Mouse (Mus musculus) mouse embryonic stem cell (cell line): Measurements from ENCODE around the gene Sez6l.

Experiments
- in situ Hi-C, 2 experiments: fragments of 300-500 bp; cut with MboI; formaldehyde crosslinking; loops; 1 replicate in 1 of 2; 3 replicates in 1 of 2; pipeline ENCODE4 v1.14.3; 2019 to 2020; ENCODE audit warnings: low sequenced_read_pairs in 2 of 2, low pct_unique_long_range_greater_than_20kb in 1 of 2, mixed read lengths in 1 of 2; ENCODE audit not compliant: unreplicated experiment in 1 of 2

The Sez6l gene

DNA sequence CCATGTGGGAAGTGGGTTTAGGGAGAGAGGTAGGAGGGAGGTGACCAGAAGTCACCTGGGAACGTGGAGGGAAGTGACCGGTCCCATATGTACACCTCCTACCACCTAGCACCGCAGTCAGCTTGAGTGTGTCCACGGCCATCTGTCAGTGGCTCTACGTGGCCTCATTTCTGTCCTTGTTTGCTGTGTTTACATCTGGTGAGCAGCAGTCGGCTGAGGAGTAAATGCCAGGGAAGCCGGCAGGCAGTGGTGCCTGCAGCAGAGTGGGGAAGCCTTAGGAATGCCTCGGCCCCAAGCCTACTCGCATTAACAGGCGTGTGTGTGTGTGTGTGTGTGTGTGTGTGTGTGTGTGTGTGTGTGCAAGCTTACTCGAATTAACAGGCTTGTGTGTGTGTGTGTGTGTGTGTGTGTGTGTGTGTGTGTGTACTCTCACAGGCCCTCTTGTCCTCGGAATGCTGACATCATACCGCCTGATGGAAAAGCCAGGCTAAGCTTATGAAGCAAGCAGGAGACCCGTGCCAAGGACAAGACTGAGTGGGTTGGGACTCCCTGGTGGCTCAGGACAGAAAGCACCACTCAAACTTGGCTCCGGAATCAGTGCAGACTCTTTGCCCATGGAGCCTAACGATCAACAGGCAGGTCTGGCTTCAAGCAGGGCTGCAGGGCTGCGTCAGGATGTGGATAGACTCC lies 194.2 kb downstream of the Sez6l start:
- in situ Hi-C loops = no loop called here

DNA sequence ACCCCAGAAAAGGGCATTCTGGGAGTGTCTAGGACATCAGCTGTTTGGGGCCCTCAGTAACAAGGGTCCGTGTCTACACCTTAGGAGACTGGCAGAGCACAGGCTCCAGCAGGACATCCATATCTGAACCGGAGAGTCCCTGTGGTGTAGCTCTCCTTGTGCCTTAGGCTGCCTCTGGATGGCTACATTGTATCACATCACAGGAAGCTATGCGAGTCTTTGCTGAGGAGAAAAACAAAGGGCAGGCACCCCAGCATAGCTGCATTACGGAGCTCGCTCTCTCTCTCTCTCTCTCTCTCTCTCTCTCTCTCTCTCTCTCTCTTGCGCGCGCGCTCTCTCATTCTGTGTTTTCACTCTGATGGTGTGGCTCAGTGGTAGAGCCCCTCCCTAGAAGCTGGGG lies 194.9 kb downstream of the Sez6l start:
- in situ Hi-C loops = no loop called here

- in situ Hi-C loops = no loop called here
These were observed 195.8 kb downstream of the Sez6l start for GRCm38 (mm10) chr5:112381154-112381553.

DNA sequence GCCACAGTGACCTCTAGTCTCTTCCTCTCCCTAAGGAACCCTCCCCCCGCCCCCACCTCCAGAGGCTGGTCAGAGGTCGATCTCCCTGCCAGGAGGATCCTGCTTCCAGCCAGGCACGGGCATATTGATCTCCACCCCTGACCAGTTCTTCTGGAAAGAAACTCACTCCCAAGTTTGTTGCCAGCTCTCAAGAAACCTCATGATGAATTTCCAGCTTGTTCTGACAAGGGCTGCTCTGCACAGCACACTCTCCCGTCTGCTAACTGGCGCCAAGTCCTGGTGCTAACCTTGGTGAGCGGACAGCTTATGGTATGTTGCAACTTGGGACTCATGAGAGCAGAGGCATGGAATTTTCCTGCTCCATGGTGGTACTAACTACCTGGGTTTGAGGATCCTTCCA lies 198.3 kb downstream of the Sez6l start:
- in situ Hi-C loops = no loop called here

- in situ Hi-C loops = no loop called here
These were observed 199.6 kb downstream of the Sez6l start for GRCm38 (mm10) chr5:112377380-112377779.

DNA sequence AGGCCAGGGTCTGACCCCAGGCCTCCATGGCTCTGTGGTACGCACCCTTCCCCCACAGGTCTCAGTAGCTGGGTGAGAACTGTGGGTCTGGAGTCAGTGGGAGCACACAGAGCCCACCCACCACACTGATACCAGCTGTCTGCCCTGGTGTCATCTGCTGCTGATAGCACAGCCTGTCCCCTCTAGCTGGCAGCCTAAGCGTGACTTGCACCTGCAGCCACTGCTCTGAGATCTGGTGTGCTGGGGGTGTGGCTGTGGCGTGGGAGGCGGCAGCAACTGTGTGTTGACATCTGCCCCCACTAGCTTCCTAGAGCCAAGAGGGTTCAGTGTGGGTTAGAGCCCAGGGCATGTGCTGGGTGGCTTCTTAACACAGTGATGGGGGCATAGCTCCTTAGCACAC lies 200.9 kb downstream of the Sez6l start:
- in situ Hi-C loops = no loop called here

DNA sequence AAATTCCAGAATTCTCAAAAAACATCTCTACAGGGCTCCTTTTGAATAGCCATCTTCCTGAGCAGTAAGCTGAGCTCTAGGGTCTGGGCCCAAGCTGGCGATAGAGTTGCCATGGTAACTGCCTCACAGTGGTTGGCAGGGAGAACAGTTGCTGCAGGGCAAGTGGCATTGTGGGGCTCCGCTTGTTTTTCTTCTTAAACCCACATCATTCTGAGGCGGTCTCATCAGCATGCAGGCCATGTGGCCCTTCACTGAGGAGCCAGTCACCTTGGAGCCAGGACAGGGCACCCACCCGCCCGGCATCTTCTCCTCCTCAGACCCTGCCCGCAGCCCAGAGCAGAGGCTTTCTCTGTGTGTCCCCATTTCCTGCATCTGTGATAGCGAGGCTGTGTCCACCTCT lies 205.1 kb downstream of the Sez6l start:
- in situ Hi-C loops = no loop called here

DNA sequence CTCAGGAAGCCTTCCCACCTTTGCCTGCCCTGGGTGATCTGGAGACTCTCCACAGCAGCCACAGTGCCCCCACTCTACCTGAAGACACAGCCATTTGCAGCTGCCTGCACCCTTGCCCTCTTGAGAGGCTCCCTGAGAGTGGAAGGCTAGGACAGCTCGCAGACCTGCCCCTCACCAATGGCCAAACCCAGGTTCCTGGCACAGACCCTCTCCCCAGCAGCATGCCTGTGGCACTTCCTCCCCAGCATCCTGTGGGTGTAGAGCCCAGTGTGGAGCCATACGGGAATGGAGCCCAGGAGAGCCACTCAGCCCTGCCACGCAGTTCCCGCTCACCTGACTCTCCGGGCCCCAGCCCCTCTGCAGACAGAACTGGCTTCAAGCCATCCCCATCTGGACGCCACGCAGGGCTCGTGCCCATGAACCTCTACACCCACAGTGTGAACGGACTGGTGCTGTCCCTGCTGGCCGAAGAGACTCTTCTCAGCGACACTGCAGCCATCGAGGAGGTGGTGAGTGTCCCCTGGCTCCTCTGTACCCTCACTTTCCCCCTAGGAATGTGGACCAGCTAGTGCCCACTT lies 206.7 kb downstream of the Sez6l start:
- in situ Hi-C loops = no loop called here

DNA sequence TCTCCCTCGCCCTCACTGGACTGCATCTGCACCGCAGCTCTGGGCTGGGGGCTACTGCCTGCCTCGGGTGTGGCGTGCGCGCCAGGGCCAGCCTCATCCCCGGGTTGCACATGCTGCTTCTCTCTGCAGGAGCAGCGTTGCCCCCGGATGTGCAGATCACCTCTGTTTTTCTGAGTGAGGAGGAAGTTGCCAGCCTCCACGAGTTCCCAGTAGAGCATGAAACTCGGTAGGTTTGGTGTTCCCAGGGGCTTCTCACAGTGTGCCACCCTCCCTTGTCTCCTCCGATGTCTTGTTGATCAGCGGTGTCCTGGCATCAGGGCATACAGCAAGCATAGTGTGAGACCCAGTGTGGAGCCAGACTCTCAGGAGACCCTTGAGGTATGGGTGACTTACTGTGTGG lies 207.7 kb downstream of the Sez6l start:
- in situ Hi-C loops = no loop called here
